Mouse (Mus musculus): Measurements from ENCODE around the gene Afg3l1.
"Not testable (repeated sequence)": the region's sequence is repeated elsewhere in the genome, so short reads cannot be mapped to it uniquely, and the experiment has no call there.

Afg3l1 gene

GRCm38 (mm10) chr8:123477737-123478258 is at the start of gene Afg3l1:
Gene Afg3l1, plus strand, starts transcription at chr8:123477903.
- in situ Hi-C loops (cut with MboI; ENCODE audit: low sequenced_read_pairs): no loop called here

GRCm38 (mm10) chr8:123428343-123428893 is 49.3 kb upstream of the Afg3l1 start:
- in situ Hi-C loops (cut with MboI; ENCODE audit: low sequenced_read_pairs): no loop called here

- in situ Hi-C loops (cut with MboI; ENCODE audit: low sequenced_read_pairs): no loop called here
These were observed 48.6 kb upstream of the Afg3l1 start for GRCm38 (mm10) chr8:123428939-123429721.

- in situ Hi-C loops (cut with MboI; ENCODE audit: low sequenced_read_pairs): not testable (repeated sequence)
These were observed 48.0 kb upstream of the Afg3l1 start for GRCm38 (mm10) chr8:123429722-123430013.

- in situ Hi-C loops (cut with MboI; ENCODE audit: low sequenced_read_pairs): not testable (repeated sequence)
These were observed 46.8 kb upstream of the Afg3l1 start for GRCm38 (mm10) chr8:123430936-123431335.

- in situ Hi-C loops (cut with MboI; ENCODE audit: low sequenced_read_pairs): no loop called here
These were observed 45.9 kb upstream of the Afg3l1 start for GRCm38 (mm10) chr8:123431616-123432365.

- in situ Hi-C loops (cut with MboI; ENCODE audit: low sequenced_read_pairs): no loop called here
These were observed 45.3 kb upstream of the Afg3l1 start for GRCm38 (mm10) chr8:123432381-123432780.

GRCm38 (mm10) chr8:123433241-123433974 is 44.3 kb upstream of the Afg3l1 start:
- in situ Hi-C loops (cut with MboI; ENCODE audit: low sequenced_read_pairs): not testable (repeated sequence)

- in situ Hi-C loops (cut with MboI; ENCODE audit: low sequenced_read_pairs): no loop called here
These were observed 35.9 kb upstream of the Afg3l1 start for GRCm38 (mm10) chr8:123441788-123442187.

- in situ Hi-C loops (cut with MboI; ENCODE audit: low sequenced_read_pairs): no loop called here
These were observed 35.4 kb upstream of the Afg3l1 start for GRCm38 (mm10) chr8:123442351-123442750.

- in situ Hi-C loops (cut with MboI; ENCODE audit: low sequenced_read_pairs): no loop called here
These were observed 34.7 kb upstream of the Afg3l1 start for GRCm38 (mm10) chr8:123442871-123443575.

- in situ Hi-C loops (cut with MboI; ENCODE audit: low sequenced_read_pairs): no loop called here
These were observed 34.2 kb upstream of the Afg3l1 start for GRCm38 (mm10) chr8:123443576-123443921.

- in situ Hi-C loops (cut with MboI; ENCODE audit: low sequenced_read_pairs): no loop called here
These were observed 33.6 kb upstream of the Afg3l1 start for GRCm38 (mm10) chr8:123444131-123444530.

GRCm38 (mm10) chr8:123445981-123446380 is 31.7 kb upstream of the Afg3l1 start:
- in situ Hi-C loops (cut with MboI; ENCODE audit: low sequenced_read_pairs): no loop called here

- in situ Hi-C loops (cut with MboI; ENCODE audit: low sequenced_read_pairs): no loop called here
These were observed 30.9 kb upstream of the Afg3l1 start for GRCm38 (mm10) chr8:123446799-123447198.

- in situ Hi-C loops (cut with MboI; ENCODE audit: low sequenced_read_pairs): no loop called here
These were observed 26.9 kb upstream of the Afg3l1 start for GRCm38 (mm10) chr8:123450783-123451182.

GRCm38 (mm10) chr8:123451747-123452146 is 26.0 kb upstream of the Afg3l1 start:
- in situ Hi-C loops (cut with MboI; ENCODE audit: low sequenced_read_pairs): not testable (repeated sequence)

GRCm38 (mm10) chr8:123452149-123452548 is 25.6 kb upstream of the Afg3l1 start:
- in situ Hi-C loops (cut with MboI; ENCODE audit: low sequenced_read_pairs): no loop called here

GRCm38 (mm10) chr8:123453291-123453690 is 24.4 kb upstream of the Afg3l1 start:
- in situ Hi-C loops (cut with MboI; ENCODE audit: low sequenced_read_pairs): no loop called here

GRCm38 (mm10) chr8:123453951-123454350 is 23.8 kb upstream of the Afg3l1 start:
- in situ Hi-C loops (cut with MboI; ENCODE audit: low sequenced_read_pairs): no loop called here

- in situ Hi-C loops (cut with MboI; ENCODE audit: low sequenced_read_pairs): no loop called here
These were observed 23.1 kb upstream of the Afg3l1 start for GRCm38 (mm10) chr8:123454559-123454958.
